Mouse (Mus musculus): ENCODE data around the gene Tipin.
"Not testable (repeated sequence)": the region's sequence is repeated elsewhere in the genome, so short reads cannot be mapped to it uniquely, and the experiment has no call there.

The Tipin gene

DNA sequence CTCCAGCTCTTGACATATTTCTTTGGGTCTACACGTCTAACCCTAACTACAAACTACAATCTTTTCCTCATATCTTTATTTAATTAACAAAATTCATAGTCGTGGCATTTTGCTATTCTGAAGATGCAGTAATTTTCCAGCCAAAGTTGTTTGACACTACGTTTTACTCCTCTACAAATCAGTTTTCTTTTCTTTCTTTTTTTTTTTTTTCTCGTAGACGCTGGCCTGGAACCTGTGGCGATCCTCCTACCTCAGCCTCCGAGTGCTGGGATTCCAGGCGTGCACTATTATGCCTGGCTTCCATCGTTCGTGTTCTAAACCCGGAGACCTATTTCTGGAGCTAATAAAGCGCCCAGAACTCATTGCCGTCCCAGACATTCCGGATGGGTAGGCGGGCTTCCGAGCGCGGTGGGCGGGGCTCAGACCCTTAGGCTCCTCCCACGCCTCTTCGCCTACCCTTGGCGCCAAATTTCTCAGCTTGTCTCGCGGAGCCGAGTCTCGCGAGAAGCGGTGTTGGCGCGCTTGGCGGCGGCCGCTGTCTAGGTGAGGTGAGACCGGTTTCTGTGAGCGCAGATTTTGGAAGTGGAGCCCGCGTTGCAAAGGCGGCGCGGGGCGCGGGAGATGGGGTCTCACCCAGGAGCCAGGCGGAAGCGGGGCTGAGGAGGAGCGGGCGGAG, at the start of gene Tipin:
Tipin (plus strand) TSS at position 477 of the 676 bp plus-strand sequence.
- peak; percentile 97 for DNase-seq (ENCODE audit: low spot score in 2 of 2)

- DNase-seq (ENCODE audit: low spot score in 2 of 2): no peak
These were observed 49.7 kb upstream of the Tipin start for GRCm38 (mm10) chr9:64231674-64232073.

DNA sequence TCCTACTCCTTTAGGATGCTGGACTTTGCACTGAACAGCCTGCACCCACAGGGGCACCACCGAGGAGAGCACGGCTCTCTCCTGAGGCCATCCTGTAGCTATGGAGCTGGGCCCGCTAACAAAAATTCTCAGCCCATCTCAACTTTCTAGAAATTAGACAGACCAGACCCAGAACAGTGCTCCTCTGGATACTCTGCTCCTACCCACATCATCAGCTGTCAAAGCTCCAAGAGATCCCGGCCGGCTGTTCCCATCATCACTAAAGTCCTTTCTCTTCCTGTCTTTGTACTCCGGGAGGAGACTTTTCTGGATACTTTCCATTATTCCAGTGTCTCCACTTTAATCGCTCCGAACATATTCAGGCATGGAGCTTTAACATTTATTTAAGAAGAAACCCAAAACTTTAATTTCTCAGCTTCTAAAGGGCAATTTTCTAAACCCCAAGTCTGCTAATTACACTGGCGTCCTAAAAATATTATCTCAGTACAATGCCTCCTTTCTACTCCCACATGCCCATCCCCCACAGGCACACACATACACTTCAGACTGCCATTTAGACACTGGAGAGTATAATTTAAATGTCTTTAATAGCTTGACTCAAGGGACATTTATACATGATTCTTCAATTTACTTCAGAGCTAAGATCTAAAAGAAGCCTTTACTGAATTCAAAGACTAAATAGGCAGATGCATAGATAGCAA, 49.0 kb upstream of the Tipin start:
- DNase-seq (ENCODE audit: low spot score in 2 of 2): no peak

DNA sequence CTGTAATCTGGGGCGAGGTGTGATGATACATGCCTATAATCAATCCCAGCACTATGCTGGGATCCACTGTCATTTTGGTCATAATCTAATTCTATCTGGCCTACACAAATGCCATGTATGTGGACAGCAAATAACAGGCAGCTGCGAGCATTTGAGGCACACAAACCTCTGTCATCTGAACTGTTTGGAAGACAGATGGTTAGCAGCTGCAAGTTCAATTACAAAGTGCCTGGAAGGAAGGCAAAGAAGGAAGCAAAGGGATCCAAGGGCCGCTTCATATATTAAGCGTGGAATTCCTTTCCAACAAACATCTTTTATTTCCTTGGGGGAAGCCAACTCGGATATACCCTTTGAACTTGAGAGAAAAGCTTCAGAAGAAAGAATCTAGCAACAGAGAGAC, 47.7 kb upstream of the Tipin start:
- DNase-seq (ENCODE audit: low spot score in 2 of 2): no peak

- no peak for DNase-seq (ENCODE audit: low spot score in 2 of 2)
These were observed 46.5 kb upstream of the Tipin start, which contains the start of gene Uchl4 for GRCm38 (mm10) chr9:64234768-64235435. Uchl4 (plus strand) TSS chr9:64235201.

- DNase-seq (ENCODE audit: low spot score in 2 of 2): no peak
These were observed 45.3 kb upstream of the Tipin start for GRCm38 (mm10) chr9:64236056-64236455.

DNA sequence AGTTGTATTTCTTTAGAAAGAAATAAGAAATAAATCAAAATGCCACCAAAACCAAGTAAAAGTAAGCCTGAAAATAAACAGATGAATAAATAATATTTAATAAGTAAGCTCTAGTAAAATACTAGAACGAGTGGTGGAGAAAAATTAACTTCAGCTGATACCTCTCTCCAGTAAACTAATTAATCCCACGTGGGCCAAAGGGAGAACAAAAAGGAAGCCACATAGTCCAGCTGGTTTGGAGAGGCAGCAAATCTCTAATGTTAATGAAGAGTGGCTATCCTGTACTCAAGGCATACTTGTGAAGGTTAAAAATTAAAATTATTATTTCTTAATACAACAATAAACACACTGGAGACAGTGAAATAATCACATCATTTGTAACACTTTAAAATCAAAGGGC, 41.3 kb upstream of the Tipin start:
- no peak for DNase-seq (ENCODE audit: low spot score in 2 of 2)

GRCm38 (mm10) chr9:64240681-64241080, 40.7 kb upstream of the Tipin start:
- DNase-seq (ENCODE audit: low spot score in 2 of 2): no peak

DNA sequence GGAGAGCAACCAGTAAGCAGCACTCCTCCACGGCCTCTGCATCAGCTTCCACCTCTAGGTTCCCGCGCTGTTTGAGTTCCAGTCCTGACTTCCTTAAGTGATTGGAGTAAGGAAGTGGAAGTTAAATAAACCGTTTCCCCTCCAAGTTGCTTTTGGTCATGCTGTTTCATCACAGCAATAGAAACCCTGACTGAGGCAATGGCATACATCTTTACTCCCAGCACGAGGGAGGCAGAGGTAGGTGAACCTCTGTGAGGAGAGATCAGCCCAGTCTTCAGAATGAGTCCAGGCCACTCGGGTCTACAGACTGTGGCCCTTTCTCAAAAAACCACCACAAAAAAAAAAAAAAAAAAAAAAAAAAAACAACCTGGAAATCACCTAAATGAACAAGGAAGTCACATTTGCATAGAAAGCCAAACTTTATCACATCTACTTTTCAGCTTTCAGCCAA, 39.0 kb upstream of the Tipin start:
- DNase-seq (ENCODE audit: low spot score in 2 of 2): peak in 1 of 2 experiments; percentile 23

- no peak for DNase-seq (ENCODE audit: low spot score in 2 of 2)
These were observed 32.0 kb upstream of the Tipin start for GRCm38 (mm10) chr9:64249371-64249770.

GRCm38 (mm10) chr9:64250111-64250730, 31.2 kb upstream of the Tipin start:
- DNase-seq (ENCODE audit: low spot score in 2 of 2): no peak

GRCm38 (mm10) chr9:64252591-64253020, 28.8 kb upstream of the Tipin start:
- DNase-seq (ENCODE audit: low spot score in 2 of 2): peak; percentile 37 to 56

DNA sequence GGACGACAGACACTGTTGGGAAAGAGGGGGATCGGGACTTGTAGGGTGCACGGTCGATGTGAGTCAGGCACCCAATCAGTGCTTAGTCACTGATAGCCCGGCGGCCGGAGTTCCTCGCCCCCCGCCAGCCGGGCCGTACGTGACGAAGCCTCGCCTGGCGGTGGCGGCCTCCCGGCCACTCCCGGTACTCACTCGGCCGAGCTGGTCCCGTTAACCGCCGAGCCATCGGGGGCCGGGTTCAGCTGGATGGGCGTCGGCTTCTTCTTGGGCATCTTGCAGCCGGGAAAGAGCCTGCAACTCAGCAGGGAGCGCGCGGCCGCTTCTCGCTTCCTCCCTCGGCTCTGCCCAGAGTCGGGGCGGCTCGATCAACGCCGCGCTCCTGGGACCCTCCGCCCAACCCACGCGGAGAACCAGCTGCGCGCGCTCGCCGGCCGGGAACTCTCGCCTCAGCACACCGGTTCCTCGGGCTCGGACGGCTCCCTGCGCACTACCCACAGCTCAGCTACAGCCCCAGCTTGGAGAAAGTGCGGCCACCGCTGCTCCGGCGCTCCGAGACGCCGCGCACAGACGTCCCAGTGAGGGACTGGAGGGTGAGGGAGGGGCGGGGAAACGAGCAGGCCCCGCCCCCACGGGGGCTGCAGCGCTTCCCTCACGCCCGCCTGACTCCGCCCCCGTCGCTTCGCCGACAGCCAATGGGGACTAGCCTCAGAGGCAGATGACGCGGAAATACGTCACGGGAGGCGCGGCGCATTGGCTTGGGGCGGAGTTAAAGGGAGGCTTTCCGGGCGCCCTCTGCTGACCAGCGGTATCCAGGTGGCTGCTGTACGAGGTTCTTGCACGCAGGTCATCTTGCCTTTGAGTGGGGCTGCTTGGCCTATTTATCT, 28.1 kb upstream of the Tipin start, which contains the start of gene Map2k1:
Map2k1 (minus strand) TSS at position 611 of the 884 bp plus-strand sequence.
- DNase-seq (ENCODE audit: low spot score in 2 of 2): peak; percentile 99 to 100

GRCm38 (mm10) chr9:64255422-64255821, 26.0 kb upstream of the Tipin start:
- DNase-seq (ENCODE audit: low spot score in 2 of 2): no peak

- DNase-seq (ENCODE audit: low spot score in 2 of 2): no peak
These were observed 25.2 kb upstream of the Tipin start for GRCm38 (mm10) chr9:64256204-64256603.

DNA sequence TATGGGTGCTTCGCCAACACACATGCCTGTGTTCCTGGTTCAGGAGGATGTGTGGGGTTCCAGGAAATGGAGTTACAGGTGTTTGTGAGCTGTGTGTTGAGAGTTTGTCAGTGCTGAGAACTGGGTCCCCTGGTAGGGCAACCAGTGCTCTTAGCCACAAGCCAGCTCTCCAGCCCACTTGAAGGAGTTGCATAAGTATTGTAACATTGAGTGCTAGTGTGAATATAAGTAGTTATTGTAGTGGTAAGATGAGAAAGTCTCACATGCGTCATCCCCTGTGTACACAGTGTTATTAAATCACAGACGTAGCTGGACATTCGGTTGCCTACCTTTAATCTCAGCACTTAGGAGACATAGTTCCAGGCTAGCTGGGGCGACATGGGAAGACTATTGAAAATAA, 21.5 kb upstream of the Tipin start:
- no peak for DNase-seq (ENCODE audit: low spot score in 2 of 2)

DNA sequence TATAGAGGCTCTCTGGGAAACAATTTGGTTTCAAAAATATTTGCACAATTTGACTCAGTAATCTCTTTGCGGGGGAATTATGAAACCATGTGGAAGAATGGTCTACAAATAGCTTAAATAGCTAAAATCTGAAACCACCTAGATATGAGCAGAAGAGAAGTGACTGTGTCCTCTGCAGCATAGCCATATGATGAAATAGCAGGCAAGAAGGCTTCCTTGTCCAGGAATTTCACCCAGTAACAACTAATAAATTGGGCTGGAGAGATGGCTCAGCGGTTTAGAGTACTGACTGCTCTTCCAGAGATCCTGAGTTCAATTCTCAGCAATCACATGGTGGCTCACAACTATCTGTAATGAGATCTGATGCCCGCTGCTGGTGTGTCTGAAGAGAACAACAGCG, 20.4 kb upstream of the Tipin start:
- DNase-seq (ENCODE audit: low spot score in 2 of 2): no peak

- no peak for DNase-seq (ENCODE audit: low spot score in 2 of 2)
These were observed 16.6 kb upstream of the Tipin start for GRCm38 (mm10) chr9:64264813-64265212.

DNA sequence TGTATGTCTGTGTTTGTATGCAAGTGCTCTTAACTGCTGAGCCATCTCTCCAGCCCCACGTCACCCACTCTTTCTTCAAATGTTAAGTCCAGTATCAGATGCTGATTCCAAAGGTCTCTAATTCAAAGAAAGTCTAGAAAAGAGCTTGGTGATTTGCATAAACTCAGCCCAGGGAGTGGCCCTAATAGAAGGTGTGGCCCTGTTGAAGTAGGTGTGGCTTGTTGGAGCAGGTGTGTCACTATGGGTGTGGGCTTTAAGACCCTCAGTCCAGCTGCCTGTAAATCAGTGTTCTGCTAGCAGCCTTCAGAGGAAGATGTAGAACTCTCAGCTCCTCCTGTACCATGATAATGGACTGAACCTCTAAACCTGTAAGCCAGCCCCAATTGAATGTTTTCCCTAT, 14.2 kb upstream of the Tipin start:
- no peak for DNase-seq (ENCODE audit: low spot score in 2 of 2)

DNA sequence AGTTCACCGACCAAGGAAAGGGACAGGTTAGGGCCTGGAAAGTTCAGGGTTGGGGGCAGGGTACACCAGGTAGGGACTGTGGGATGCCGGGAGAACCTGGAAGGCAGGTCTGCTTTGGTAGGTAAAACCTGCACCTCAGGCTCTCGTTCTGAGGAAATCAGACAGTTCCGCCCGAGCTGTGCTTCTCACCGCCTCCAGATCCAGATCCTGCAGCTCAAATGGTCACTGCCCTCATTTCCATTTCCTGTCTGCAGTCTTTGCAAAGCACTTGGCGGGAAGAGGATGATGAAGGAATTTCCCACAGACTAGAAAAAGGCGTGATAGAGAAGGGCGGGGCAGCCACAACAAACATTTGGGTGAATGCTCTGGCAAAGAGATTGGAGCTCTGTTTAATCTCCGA, 13.2 kb upstream of the Tipin start:
- DNase-seq (ENCODE audit: low spot score in 2 of 2): no peak

DNA sequence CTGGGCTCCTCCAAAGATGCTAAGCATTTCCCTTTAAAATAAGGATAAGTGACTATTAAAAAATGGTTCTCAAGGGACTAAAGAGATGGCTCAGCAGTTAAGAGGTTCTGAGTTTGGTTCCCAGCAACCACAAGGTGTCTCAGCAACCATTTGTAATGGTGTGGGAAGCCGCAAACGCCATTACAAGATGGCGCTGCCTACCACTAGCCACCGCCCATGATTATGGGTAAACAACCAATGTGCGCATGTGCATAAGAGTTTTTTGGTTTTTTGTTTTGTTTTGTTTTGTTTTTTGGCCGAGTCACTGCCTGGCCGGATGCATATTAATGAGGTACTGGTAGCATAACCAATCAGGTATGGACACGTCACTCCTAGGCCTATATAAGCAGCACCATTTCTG, 12.5 kb upstream of the Tipin start:
- not testable (repeated sequence) for DNase-seq (ENCODE audit: low spot score in 2 of 2)

Measured in spleen, postnatal 10 days (tissue).